Mouse (Mus musculus): Measurements from ENCODE around the gene Chmp4b.

GRCm38 (mm10) chr2:154734977-154735376 is 83.5 kb downstream of the Chmp4b start:
- TF ChIP-seq CTCF (IDR thresholded peaks at IDR 0.05; ENCODE audit: control insufficient read depth, insufficient read depth, insufficient read length) (no peak), USF1 (IDR thresholded peaks at IDR 0.05; ENCODE audit: low read depth) (no peak), MAX (IDR thresholded peaks at IDR 0.05) (no peak), CEBPB (IDR thresholded peaks at IDR 0.05; ENCODE audit: low read depth) (no peak), MYOD1 (IDR thresholded peaks at IDR 0.05; ENCODE audit: control insufficient read depth, insufficient read length, low read depth) (no peak)

All from C2C12 (cell line).